Mouse (Mus musculus) layer of hippocampus, adult 2 months (tissue): ENCODE results near the gene Cyp2j6. TPM values are rescaled to one million over a fixed set of nuclear protein-coding genes. Genes with fewer than 3 reads are reported as not detected.
A peak's percentile ranks its signal among the peaks of the same experiment; 100 is the strongest.
"Not testable (repeated sequence)": the region's sequence is repeated elsewhere in the genome, so short reads cannot be mapped to it uniquely, and the experiment has no call there.

Source experiments
- DNase-seq, 2 experiments: peaks; one replicate each; pipeline ENCODE4 v3.0.0; 2022; ENCODE audit warnings: low spot score in 2 of 2
- H3K27ac ChIP-seq: fragments of 200-600 bp; 2 replicates; pipeline ENCODE4 v1.8.1; 2022
- H3K4me3 ChIP-seq: fragments of 200-600 bp; 2 replicates; pipeline ENCODE4 v1.8.1; 2022; ENCODE audit warnings: mild to moderate bottlenecking
- CTCF ChIP-seq: fragments of 200-600 bp; conservative IDR thresholded peaks from 2 replicates; pipeline ENCODE4 v1.8.1; 2022; ENCODE audit warnings: antibody characterized with exemption, mild to moderate bottlenecking, moderate library complexity
- long read RNA-seq, 2 experiments: library from polyadenylated mRNA; stranded (forward); transcript quantifications; one replicate each; pipeline ENCODE4 v2.0.0; 2021; ENCODE audit warnings: borderline mapping rate in 2 of 2
- total RNA-seq, 2 experiments: library from RNA; stranded (reverse); gene quantifications; 2 replicates each; pipeline ENCODE4 v1.2.3; 2021

The Cyp2j6 gene
- 10 to 100 TPM; 14.1 to 14.3 TPM for total RNA-seq
- long read RNA-seq, experiment 1, transcript Cyp2j6-201 (9 exons, 3,605 nt) = major isoform, 11 of 12 reads
- long read RNA-seq, experiment 1, partial matches to known transcripts = 0 of 12 reads
- long read RNA-seq, experiment 1, other reads (novel, unspliced or antisense) = 1 of 12 reads
- long read RNA-seq, experiment 2, transcript Cyp2j6-201 (9 exons, 3,605 nt) = major isoform, 11 of 13 reads
- long read RNA-seq, experiment 2, partial matches to known transcripts = 2 of 13 reads
- long read RNA-seq, experiment 2, other reads (novel, unspliced or antisense) = 0 of 13 reads

GRCm38 (mm10) chr4:96553133-96553819 lies at the start of gene Cyp2j6:
TSS of gene Cyp2j6 (minus strand) at chr4:96553661.
- TF ChIP-seq CTCF = no peak
- peak within 1 kb of the TSS; percentile 79 for H3K27ac ChIP-seq
- peak; percentile 42 to 49 for DNase-seq
- peak within 1 kb of the TSS; percentile 58 for H3K4me3 ChIP-seq

GRCm38 (mm10) chr4:96591791-96592150 lies 38.3 kb upstream of the Cyp2j6 start:
- peak; percentile 68 to 73 for DNase-seq
- Histone ChIP-seq H3K27ac (peak overlapping the region; percentile 89), H3K4me3 (peak overlapping the region; percentile 55)
- peak; percentile 32 for TF ChIP-seq CTCF

GRCm38 (mm10) chr4:96590911-96591790 lies 37.7 kb upstream of the Cyp2j6 start, which contains the start of gene Cyp2j9:
TSS of gene Cyp2j9 (minus strand) at chr4:96591578.
- DNase-seq = peak; percentile 45 to 65
- no peak for TF ChIP-seq CTCF
- H3K4me3 ChIP-seq = peak within 1 kb of the TSS; percentile 55

DNA sequence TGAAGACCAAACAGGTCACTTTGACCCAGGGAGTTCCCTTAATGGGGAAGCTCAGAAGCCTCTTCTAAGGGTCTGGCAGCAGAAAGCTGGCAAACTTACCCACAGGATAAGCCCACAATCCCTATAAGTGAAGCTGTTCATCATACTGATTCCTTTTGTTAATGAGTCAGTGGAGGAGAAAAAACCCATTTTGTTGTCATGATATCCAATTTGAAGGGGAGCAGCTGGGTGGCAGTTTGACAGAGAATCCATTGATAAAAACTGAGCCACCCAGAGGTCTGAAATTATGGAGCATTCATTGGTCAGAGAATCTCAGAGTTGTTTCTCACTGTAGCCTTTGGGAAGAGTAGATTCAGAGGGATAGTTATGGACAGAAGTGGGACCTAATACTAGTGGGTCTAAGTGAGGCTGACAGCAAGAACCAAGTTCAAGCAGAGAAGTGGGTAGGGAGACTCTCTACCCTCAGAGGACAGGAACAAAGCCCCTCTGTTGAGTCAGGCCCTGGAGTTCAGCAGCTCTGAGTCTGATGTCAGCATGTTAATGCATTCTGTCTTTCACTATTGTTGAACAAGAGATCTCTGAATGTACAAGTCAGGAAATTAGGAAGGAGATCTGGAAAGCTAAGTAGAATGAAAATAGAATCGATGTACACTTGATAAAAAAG lies 28.1 kb upstream of the Cyp2j6 start:
- TF ChIP-seq CTCF = no peak
- H3K27ac ChIP-seq = peak overlapping the region; percentile 73
- no peak overlapping the region for H3K4me3 ChIP-seq
- DNase-seq = peak in 1 of 2 experiments; percentile 12

More at GRCm38 (mm10) chr4:96590911-96591790, 37.7 kb upstream of the Cyp2j6 start, which contains the start of gene Cyp2j9:
- H3K27ac ChIP-seq = peak within 1 kb of the TSS; percentile 89

DNA sequence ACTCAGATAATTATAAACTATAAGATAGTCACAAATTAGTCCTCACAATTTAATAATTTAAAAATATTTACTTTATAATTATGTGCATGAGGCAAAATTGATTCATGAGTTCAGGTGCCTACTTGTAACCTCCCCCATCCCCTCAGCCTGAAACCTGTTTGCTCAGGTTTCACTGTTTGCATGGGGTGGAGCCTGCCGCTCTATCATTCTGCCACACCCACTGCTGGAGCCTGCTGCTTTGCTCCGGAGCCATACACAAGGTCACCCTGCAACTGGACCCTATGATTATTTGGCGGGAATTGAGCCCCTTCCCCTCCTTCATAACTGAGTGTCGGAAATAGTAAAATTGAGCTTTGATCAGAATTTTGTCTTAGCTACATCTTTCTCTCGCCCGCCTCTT lies 26.9 kb upstream of the Cyp2j6 start:
- H3K27ac ChIP-seq, H3K4me3 ChIP-seq, DNase-seq: not testable (repeated sequence)

DNA sequence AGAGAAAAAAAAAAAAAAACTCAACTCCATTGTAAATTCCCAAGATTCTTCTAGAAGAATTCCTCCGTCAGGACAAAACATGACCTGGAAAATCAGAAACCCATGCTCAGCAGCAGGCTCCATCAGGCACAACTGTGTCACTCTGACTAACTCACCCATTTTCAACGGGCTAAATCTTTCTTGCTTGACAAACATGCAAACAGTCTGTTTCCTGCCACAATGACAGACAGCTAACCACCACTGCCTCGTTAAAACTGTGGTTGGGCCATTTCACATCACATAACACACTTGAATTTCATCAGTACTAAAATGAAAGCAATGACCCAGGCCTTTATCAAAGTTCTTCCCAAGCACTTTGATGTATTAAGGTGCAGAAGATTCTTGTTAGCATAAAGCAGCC lies 16.0 kb upstream of the Cyp2j6 start:
- Histone ChIP-seq H3K27ac (no peak overlapping the region), H3K4me3 (no peak overlapping the region)
- TF ChIP-seq CTCF = no peak
- no peak for DNase-seq

DNA sequence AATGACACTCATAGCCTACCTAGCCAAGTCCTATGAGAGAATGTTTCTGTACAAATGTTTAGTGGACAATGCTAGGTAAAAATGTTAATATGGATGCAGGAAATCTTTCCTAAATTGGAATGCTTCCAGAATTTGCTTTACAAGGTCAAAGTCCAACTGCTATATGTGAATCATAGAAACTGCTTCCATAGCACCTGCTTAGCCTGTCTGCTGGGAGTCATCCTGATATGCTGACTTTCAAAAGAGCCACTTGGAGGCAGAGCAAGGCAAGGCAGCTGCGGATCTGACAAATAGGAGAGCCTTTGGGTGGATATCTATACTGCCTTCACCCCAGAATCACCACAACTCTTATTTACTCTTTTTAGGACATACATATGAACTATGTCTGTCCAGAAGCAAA lies 14.5 kb upstream of the Cyp2j6 start:
- no peak for DNase-seq
- H3K4me3 ChIP-seq = no peak overlapping the region
- TF ChIP-seq CTCF = no peak
- no peak overlapping the region for H3K27ac ChIP-seq

- H3K4me3 ChIP-seq = no peak overlapping the region
- DNase-seq = no peak
- no peak overlapping the region for H3K27ac ChIP-seq
- TF ChIP-seq CTCF = no peak
Observed at GRCm38 (mm10) chr4:96565808-96566207, 12.3 kb upstream of the Cyp2j6 start.

GRCm38 (mm10) chr4:96560464-96560863 lies 7.0 kb upstream of the Cyp2j6 start:
- Histone ChIP-seq H3K4me3 (no peak overlapping the region), H3K27ac (no peak overlapping the region)
- TF ChIP-seq CTCF = no peak
- DNase-seq = no peak

- Histone ChIP-seq H3K4me3 (no peak overlapping the region), H3K27ac (no peak overlapping the region)
- no peak for DNase-seq
- no peak for TF ChIP-seq CTCF
Observed at GRCm38 (mm10) chr4:96559781-96560180, 6.3 kb upstream of the Cyp2j6 start.

DNA sequence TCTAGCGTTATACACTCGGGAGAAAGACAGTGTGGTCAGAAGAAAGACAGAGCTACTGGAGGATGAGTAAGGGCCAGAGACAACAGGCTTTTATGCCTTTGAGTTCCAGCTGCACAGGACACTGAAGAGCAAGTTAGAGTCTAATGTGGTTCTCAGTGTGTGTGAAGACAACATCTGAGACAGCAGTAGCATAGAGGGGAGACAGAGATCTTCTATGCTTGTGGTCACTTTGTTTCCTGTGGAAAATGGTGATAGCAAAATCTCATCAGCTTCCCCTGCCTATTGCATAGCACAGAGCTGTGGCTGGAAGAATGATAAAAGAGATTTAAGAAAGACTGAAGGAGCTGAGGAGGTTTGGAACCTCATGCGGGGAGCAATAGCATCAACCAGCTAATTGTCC lies 1.8 kb downstream of the Cyp2j6 start:
- H3K27ac ChIP-seq = peak overlapping the region; percentile 79
- DNase-seq = no peak
- peak overlapping the region; percentile 58 for H3K4me3 ChIP-seq
- no peak for TF ChIP-seq CTCF

GRCm38 (mm10) chr4:96545976-96546375 lies 7.5 kb downstream of the Cyp2j6 start:
- H3K4me3 ChIP-seq = no peak overlapping the region
- no peak for DNase-seq
- H3K27ac ChIP-seq = peak overlapping the region; percentile 83
- TF ChIP-seq CTCF = no peak
